Mouse (Mus musculus) forebrain, embryonic 10.5 days (tissue): Measurements from ENCODE around the gene Gm11639. TPM values are rescaled to one million over a fixed set of nuclear protein-coding genes. Genes with fewer than 3 reads are reported as not detected.

Experiments used
- polyA plus RNA-seq: library from polyadenylated mRNA; unstranded; fragments of >200 nt; fragmentation: Nextera tagmentation; extraction: Ambion mirVana; gene quantifications from 2 replicates; pipeline ENCODE4 v1.2.1, GENCODE M21; 2016

Gm11639 gene
- polyA plus RNA-seq, 1 experiment from 2014 or later = not detected

Other genes with a start within 250 kb of the Gm11639 start
- 24.5 and 25.9 TPM in 2 replicates for gene Kansl1, start 216.8 kb upstream of the Gm11639 start, polyA plus RNA-seq
- 54.4 and 58.9 TPM in 2 replicates for gene Cdc27, start 135.1 kb upstream of the Gm11639 start, polyA plus RNA-seq
- gene Myl4, start 135.0 kb upstream of the Gm11639 start, polyA plus RNA-seq = 0.33 and 0.83 TPM in 2 replicates
- gene Itgb3, start 77.7 kb upstream of the Gm11639 start, polyA plus RNA-seq = 3.7 and 3.8 TPM in 2 replicates